ENCODE assay signal across 19 mouse cellular contexts in the genomic region with DNA sequence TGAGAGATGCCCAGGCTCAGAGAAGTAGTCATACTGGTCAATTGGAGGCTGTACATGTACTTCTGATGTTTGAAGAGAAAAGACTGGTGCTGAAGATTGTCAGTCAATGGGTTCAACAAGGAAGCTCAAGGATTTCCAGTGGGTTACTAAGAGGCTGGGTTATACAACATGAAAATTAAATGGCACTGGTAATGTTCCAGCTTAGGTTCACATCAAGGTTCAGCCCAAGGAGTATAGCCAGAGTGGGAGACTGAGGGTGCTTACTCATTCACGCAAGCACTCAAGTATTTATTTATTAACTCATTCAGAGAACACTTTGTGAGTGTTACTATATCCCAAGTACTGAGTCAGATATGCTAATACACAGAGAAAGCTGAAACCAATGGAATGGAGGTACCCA.
"Had no signal": no experiment of that assay in that cellular context is flagged by ENCODE, and none has a peak within 500 bp of the region (broad histone marks: within the 10 kb centered on the region; RNA-seq: fewer than 3 reads in every experiment).

No protein-coding gene starts in this region.

- H3K4me3 ChIP-seq: gastrocnemius, adult 2 months; heart, embryonic 13.5 days; heart, embryonic 15.5 days; hindbrain, embryonic 13.5 days; hindbrain, embryonic 15.5 days; limb, embryonic 13.5 days; limb, embryonic 15.5 days had no signal

- DNase-seq: gastrocnemius, adult 2 months; gastrocnemius, postnatal 10 days; gastrocnemius, postnatal 25 days; heart, adult 18-20 months; heart, postnatal 14 days; heart, postnatal 36 days; kidney, adult 18-20 months; kidney, postnatal 10 days; kidney, postnatal 36 days; layer of hippocampus, adult 9-11 months; layer of hippocampus, postnatal 36 days; left cerebral cortex, postnatal 4 days had no signal

- H3K27ac ChIP-seq: gastrocnemius, adult 2 months; heart, embryonic 13.5 days; heart, embryonic 15.5 days; hindbrain, embryonic 13.5 days; hindbrain, embryonic 15.5 days; hindbrain, postnatal 0 days; limb, embryonic 13.5 days; limb, embryonic 15.5 days had no signal

- H3K4me1 ChIP-seq: hindbrain, embryonic 13.5 days; hindbrain, embryonic 15.5 days; limb, embryonic 15.5 days had no signal
